Mouse (Mus musculus) T-cell, adult 2 months (primary cell): ENCODE results near the gene Mapk8ip1.

Experiments used
- DNase-seq: peaks from one replicate; pipeline ENCODE4 v3.0.0; 2022; ENCODE audit warnings: low spot score

Gene Mapk8ip1

GRCm38 (mm10) chr2:92372767-92373436 is 28.2 kb downstream of the Mapk8ip1 start:
- DNase-seq = no peak

GRCm38 (mm10) chr2:92371971-92372690 is 28.9 kb downstream of the Mapk8ip1 start:
- no peak for DNase-seq

DNA sequence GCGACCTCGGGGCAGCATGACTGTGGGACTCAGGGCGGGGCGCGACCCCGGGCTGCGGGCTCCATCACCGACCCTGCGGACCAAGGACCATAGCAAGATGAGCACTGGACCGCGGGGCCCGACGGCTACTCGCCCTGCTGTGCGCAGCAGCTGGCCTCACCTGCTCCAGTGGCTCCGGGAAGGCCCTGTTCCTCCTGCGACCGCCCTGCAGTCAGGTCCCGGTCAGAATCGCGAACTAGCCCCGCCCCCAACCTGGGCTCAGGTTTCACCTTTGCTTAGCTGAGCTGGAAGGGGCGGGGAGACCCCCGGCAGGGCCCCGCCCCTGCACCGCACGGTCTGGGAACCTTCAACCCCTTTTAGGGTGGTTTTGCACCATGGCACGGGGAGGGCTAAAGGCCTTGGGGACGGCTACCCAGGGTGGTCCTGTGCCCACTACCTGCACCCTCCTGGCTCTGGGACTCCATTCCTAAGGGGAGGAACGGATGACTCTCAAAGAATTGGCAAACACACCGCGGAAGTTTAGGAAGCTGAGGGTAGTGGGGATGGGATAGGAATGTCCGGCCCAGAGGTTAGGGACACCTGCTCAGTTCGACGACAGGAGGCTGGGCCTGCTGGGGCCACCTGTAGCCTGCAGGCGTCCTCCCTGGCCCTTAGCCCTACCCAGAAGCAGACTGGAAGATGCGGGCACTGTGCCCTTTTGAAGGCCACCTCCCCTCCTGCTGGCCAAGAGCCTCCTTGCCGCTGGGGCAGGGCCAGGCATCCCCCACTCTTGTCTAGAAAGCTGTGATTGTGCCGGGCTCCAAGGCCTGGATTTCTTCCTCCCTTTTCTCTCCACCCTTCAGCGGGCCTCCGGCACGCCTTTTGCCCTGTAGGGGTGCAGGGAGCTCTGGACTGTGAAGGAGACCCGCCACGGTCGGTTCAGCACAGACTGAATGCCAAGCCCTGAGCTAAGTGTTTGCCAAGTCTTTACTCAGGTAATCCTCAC is 29.9 kb downstream of the Mapk8ip1 start:
- DNase-seq = no peak

GRCm38 (mm10) chr2:92370375-92370774 is 30.7 kb downstream of the Mapk8ip1 start:
- no peak for DNase-seq

- DNase-seq = no peak
These were observed 33.6 kb downstream of the Mapk8ip1 start for GRCm38 (mm10) chr2:92367383-92368029.

- no peak for DNase-seq
These were observed 35.5 kb downstream of the Mapk8ip1 start for GRCm38 (mm10) chr2:92365568-92365967.

DNA sequence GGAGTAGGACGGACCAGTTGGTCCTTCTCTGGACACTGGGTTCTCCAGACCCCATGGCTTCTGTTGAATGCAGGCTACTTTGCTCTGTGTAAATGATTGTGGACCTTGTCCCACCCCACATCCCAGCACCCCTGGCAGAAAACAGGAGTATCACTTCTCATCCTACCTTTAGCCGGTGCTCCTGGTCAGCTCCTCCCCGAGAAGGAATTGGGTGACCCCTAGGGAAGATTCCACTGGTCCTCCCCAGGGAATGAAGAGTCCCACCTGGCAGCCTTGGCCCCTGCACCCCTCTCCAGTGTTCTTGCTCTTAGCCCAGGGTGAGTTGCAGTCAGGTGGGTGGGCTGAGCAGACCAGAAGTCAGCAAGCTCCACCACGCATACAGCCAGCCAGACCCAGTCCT is 37.0 kb downstream of the Mapk8ip1 start:
- no peak for DNase-seq

DNA sequence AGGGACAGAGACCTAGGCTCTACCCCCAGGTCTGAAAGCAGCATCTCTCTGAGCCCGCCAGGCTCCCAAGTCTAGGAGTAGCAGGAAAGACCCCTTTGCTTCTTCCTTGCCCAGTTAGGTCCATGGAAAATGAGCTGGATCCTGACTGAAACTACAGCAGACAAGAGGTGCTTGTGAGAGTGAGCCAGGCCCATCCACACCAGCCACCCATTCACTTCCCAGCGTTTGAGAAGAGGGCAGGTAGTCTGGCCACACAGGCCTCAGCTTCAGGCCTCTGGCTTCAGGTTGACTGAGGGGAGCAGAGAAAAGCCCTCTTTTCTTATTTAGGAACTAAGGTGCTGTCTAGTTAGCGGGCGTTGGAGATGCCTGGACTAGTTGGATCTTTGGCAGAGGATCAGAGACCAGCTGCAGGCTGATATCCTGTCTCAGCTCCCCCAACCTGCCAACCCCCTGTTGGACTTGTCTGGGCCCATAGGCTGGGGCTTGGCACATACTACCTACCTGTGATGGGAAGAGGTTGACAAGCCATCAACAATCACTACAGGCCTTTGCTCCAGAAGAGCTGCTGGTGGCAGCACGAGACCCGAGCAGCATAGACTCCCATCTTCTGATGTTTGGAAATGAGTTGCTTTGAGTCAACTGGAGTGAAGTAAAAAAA is 38.4 kb downstream of the Mapk8ip1 start:
- DNase-seq = no peak

GRCm38 (mm10) chr2:92361795-92362194 is 39.3 kb downstream of the Mapk8ip1 start:
- DNase-seq = no peak

DNA sequence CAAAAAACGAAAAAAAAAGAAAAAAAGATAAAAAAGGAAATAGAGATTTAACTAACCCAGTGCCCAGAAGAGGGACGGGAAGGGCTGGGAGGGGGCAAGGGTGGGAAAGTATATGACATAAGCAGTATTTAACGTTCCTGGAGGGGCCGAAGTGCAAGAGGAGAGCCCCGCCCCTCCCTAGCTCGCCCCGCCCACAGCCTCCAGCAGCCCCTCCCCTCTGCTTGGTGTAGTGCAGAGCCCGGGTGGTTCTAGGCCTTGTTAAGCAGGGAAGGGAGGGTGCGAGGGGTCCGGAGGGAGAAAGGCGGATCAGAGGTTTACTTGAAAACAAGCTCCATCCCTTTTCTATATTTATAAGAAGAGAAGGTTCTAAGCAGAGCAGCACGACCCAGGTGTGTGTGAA is 40.2 kb downstream of the Mapk8ip1 start:
- no peak for DNase-seq

DNA sequence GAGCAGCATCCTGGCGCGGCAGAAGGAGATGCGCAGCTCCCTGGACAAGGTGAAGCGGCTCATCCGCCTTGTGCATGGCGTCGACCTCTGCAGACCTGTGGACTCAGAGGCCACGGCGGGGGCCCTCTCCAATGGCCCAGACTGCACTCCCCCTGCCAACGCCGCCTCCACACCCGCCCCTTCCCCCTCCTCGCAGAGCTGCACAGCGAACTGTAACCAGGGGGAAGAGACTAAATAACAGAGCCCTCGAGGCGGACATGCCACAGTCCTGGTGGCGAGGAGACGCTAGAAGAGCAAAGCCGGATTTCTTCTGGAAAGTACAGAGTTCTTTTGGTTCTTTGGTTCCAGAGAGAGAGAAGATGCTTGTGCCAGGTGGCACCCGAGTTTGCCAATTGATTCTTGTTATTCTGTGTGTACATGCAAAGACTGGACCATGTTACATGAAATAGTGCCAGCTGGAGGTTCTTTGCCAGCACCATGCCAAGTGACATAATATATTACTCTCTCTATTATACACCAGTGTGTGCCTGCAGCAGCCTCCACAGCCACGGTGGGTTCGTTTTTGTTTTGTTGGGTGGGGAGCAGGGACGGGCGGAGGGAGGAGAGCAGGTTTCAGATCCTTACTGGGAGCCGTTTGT is 40.8 kb downstream of the Mapk8ip1 start:
- DNase-seq = no peak

GRCm38 (mm10) chr2:92359301-92359700 is 41.8 kb downstream of the Mapk8ip1 start:
- no peak for DNase-seq

DNA sequence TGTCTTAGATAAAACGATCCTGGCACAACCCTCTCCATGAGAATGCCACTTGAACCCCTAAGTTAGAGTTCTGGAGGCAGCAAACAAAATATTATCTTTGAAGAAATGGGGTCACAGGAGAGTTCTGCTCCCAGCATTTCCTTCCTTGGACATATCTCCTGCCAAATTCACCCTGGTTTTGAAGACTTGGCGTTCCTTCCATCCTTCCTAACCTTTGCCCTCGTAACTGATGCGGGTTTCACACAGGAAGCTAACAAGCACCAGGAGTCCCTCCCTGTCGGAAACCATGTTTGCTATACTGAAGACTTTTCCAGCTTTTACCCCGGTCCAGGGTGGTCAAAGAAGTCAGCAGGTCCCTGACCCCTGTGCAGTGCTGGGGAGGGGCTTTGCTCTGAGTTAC is 46.8 kb downstream of the Mapk8ip1 start:
- no peak for DNase-seq

- no peak for DNase-seq
These were observed 47.7 kb downstream of the Mapk8ip1 start for GRCm38 (mm10) chr2:92353402-92353801.

GRCm38 (mm10) chr2:92350686-92351085 is 50.4 kb downstream of the Mapk8ip1 start:
- DNase-seq = no peak

- no peak for DNase-seq
These were observed 51.3 kb downstream of the Mapk8ip1 start for GRCm38 (mm10) chr2:92349589-92350425.

GRCm38 (mm10) chr2:92347191-92347590 is 53.9 kb downstream of the Mapk8ip1 start:
- DNase-seq = no peak

- DNase-seq = no peak
These were observed 58.6 kb downstream of the Mapk8ip1 start for GRCm38 (mm10) chr2:92342418-92342817.
